Mouse (Mus musculus) large intestine, adult 2 months (tissue): Measurements from ENCODE around the gene Bmp8b. TPM values are rescaled to one million over a fixed set of nuclear protein-coding genes. Genes with fewer than 3 reads are reported as not detected.

Experiments
- DNase-seq: peaks from one replicate; pipeline ENCODE4 v3.0.0-alpha.2; 2012; ENCODE audit warnings: low read depth, low spot score
- WGBS: fragments of 180-500 bp; shearing (Covaris S2); methylation state at CpG from one replicate; pipeline ENCODE4 v1.1.7; 2018; 5-methylcytosine and 5-hydroxymethylcytosine counted together
- polyA plus RNA-seq: library from polyadenylated mRNA; depleted of rRNA; stranded (reverse); fragments of >200 nt; gene quantifications from 2 replicates; pipeline ENCODE4 v1.2.3, GENCODE M21; 2012; rRNA removed

Bmp8b gene
- polyA plus RNA-seq, 1 experiment = 4.0 TPM

- no peak for DNase-seq
- 15% methylated on average over 15 of the region's 15 CpGs for WGBS
Measured at GRCm38 (mm10) chr4:123162305-123162917, 57.4 kb downstream of the Bmp8b start.

GRCm38 (mm10) chr4:123164157-123164556, 59.2 kb downstream of the Bmp8b start:
- WGBS = 81% methylated on average over 15 of the region's 15 CpGs
- no peak for DNase-seq

DNA sequence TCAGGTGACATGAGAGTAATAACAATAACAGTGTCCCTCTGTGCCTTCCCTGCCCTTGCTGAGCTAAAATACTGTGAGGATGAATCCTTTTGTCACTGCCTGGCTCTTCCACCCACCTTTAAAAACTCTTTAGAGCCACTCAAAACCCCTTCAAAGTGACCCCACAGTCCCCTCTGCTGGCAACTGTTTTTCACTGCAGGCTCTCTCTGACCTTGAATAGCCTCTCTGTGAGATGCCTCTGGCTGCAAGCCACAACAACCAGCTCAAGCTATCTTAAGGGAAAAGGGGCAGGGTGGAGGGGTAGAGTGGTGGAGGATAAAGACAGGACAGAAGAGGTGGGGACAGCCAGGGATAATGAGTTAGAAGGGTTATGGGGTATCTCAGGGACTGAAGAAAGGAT, 66.8 kb downstream of the Bmp8b start:
- DNase-seq = no peak

Other genes with a start within 250 kb of the Bmp8b start
- 151 and 177 TPM in 2 replicates for gene Cap1, start 219.1 kb upstream of the Bmp8b start, polyA plus RNA-seq
- gene Mfsd2a, start 144.0 kb upstream of the Bmp8b start, polyA plus RNA-seq = 17.2 and 20.2 TPM in 2 replicates
- 9.8 and 11.2 TPM in 2 replicates for gene Mycl, start 109.5 kb upstream of the Bmp8b start, polyA plus RNA-seq
- 3.0 and 3.7 TPM in 2 replicates for gene Trit1, start 88.6 kb upstream of the Bmp8b start, polyA plus RNA-seq
- 0.15 and 0.66 TPM in 2 replicates for gene Oxct2b, start 11.1 kb downstream of the Bmp8b start, polyA plus RNA-seq
- gene Ppie, start 34.8 kb downstream of the Bmp8b start, polyA plus RNA-seq = 18.1 and 19.1 TPM in 2 replicates
- 0.68 and 0.91 TPM in 2 replicates for gene Hpcal4, start 78.1 kb downstream of the Bmp8b start, polyA plus RNA-seq
- gene Nt5c1a, start 96.3 kb downstream of the Bmp8b start, polyA plus RNA-seq = 0.09 and 0.26 TPM in 2 replicates
- gene Heyl, start 128.4 kb downstream of the Bmp8b start, polyA plus RNA-seq = 0.92 and 1.2 TPM in 2 replicates
- gene Pabpc4, start 157.2 kb downstream of the Bmp8b start, polyA plus RNA-seq = 77.2 and 82.4 TPM in 2 replicates
- 0.21 and 0.75 TPM in 2 replicates for gene Oxct2a, start 218.5 kb downstream of the Bmp8b start, polyA plus RNA-seq
- 4.2 and 12.7 TPM in 2 replicates for gene Bmp8a, start 238.1 kb downstream of the Bmp8b start, polyA plus RNA-seq